Mouse (Mus musculus) embryo, embryonic 10.5 days (tissue): ENCODE measurements around the gene Rtn2.

ENCODE experiments used
- DNase-seq: peaks from one replicate; pipeline ENCODE4 v3.0.0-alpha.2; 2015; ENCODE audit warnings: low spot score

The Rtn2 gene

GRCm38 (mm10) chr7:19319458-19319857, 37.0 kb downstream of the Rtn2 start:
- DNase-seq, result no peak

GRCm38 (mm10) chr7:19319906-19320305, 37.5 kb downstream of the Rtn2 start:
- DNase-seq, result peak; percentile 98

GRCm38 (mm10) chr7:19320637-19321036, 38.2 kb downstream of the Rtn2 start:
- no peak for DNase-seq

GRCm38 (mm10) chr7:19321464-19321863, 39.0 kb downstream of the Rtn2 start:
- no peak for DNase-seq

GRCm38 (mm10) chr7:19322489-19322888, 40.1 kb downstream of the Rtn2 start:
- no peak for DNase-seq

GRCm38 (mm10) chr7:19324221-19324620, 41.8 kb downstream of the Rtn2 start:
- no peak for DNase-seq

GRCm38 (mm10) chr7:19325262-19326199, 43.1 kb downstream of the Rtn2 start:
- no peak for DNase-seq

GRCm38 (mm10) chr7:19326359-19326758, 43.9 kb downstream of the Rtn2 start:
- DNase-seq, result peak; percentile 93

- DNase-seq, result peak; percentile 92
Measured at GRCm38 (mm10) chr7:19327128-19327527, 44.7 kb downstream of the Rtn2 start.

- DNase-seq, result no peak
Measured at GRCm38 (mm10) chr7:19327782-19328181, 45.4 kb downstream of the Rtn2 start.

GRCm38 (mm10) chr7:19328425-19328824, 46.0 kb downstream of the Rtn2 start:
- no peak for DNase-seq

GRCm38 (mm10) chr7:19331910-19332309, 49.5 kb downstream of the Rtn2 start:
- DNase-seq, result no peak

- DNase-seq, result peak; percentile 68
Measured at GRCm38 (mm10) chr7:19332709-19333352, 50.4 kb downstream of the Rtn2 start.

GRCm38 (mm10) chr7:19335583-19335982, 53.2 kb downstream of the Rtn2 start:
- DNase-seq, result no peak

- DNase-seq, result no peak
Measured at GRCm38 (mm10) chr7:19337122-19337521, 54.7 kb downstream of the Rtn2 start.

- no peak for DNase-seq
Measured at GRCm38 (mm10) chr7:19338060-19338459, 55.6 kb downstream of the Rtn2 start.

- no peak for DNase-seq
Measured at GRCm38 (mm10) chr7:19338596-19338995, 56.2 kb downstream of the Rtn2 start.

- DNase-seq, result no peak
Measured at GRCm38 (mm10) chr7:19341250-19341649, 58.8 kb downstream of the Rtn2 start.

- no peak for DNase-seq
Measured at GRCm38 (mm10) chr7:19341761-19342409, 59.5 kb downstream of the Rtn2 start.

GRCm38 (mm10) chr7:19342481-19343027, 60.1 kb downstream of the Rtn2 start:
- DNase-seq, result peak; percentile 93

GRCm38 (mm10) chr7:19343210-19343808, 60.9 kb downstream of the Rtn2 start:
- peak; percentile 93 for DNase-seq
